Mouse (Mus musculus): ENCODE results near the gene Clec1b.
A peak's percentile ranks its signal among the peaks of the same experiment; 100 is the strongest.

Clec1b gene

DNA sequence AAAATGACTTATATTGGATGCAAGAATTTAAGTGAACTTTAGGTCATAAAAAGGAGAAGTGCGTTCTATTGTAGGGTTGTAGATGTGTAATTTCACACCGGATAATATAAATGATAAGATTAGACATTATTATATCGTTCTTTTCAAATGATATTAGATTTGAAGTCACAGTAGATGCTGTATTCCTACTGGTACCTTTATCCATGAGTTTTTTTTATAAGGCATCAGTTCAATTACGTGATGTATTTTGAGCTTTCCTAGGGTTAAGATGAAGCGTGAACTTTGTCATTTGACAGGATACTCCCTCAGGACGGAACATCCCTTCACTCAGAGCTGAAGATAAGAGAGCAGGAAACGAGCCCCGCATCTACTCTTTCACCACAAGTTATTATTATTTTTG, at the start of gene Clec1b:
Clec1b (plus strand) TSS at position 301 of the 400 bp plus-strand sequence.
- DNase-seq, result no peak

DNA sequence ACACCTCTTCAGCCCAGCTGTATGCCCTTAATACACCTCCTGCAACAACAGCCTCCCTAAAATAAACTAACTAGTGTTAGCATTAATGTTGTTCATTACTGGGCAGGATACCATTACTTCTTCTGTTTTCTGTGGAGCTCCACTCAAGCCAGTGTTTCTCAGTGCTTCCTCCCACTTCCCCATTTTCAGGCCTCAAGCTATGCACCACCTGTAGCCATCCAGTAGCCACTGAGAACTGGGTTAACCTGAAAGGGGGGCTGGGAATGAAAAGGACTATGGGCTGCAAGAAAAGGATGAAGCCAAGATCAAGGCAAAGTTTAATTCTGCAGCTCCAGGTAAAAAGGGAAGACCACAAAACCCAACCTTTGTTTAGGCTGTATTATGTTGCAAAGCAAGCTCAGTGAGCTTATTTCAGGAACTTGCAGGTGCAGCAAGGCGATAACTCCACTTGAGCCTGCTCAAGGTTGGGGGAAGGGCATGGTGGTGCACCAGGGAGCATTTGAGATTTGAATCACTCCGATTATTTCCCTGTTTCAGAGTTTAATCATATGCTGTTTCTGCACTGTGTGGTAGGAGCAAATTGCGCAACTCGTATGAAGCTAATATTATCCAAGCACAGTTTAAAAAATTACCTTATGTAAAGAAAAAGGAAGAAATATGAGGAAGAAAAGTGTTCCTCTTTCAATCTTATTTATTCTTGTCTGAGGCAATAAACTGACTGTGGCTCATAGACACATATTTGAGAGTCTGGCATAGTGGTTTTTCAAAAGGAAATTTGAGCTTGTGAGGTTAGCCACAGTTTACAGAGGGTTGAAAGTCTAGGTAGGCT, 47.4 kb upstream of the Clec1b start:
- no peak for DNase-seq

DNA sequence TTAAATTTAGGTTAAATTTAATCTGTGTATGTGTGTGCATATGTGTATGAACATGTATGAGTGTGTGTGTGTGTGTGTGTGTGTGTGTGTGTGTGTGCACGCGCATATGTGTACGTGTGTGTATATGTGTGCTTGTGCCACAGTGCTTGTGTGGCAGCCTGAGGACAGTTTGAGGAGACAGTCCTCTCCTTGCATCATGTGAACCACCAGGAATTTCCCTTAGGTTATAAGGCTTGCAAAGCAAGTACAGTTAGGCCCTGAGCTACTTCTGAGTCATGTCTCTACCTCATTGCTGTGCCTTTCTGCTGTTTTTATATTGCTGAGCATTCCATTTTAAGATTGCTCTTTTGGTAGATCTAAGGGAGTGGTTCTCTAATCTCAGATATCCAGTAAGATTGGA, 46.0 kb upstream of the Clec1b start:
- DNase-seq, result no peak

DNA sequence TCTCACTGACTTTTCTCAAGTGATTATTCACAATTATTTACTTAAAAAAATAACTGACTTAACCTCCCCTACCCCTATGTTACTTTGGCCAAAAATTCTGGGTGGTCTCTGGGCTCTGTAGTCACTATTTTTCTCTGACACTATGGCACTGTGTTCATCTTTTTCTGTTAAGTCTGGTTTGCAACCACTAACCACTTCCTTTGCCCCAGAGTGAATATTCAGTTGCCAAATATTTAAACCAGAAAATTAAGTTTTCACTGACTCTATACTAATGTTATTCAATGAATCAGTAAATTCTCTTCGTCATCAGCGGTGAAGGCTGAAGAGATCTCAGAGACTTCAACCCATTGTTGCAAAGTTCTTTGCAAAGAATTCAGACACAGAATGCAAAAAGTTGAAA, 41.3 kb upstream of the Clec1b start:
- DNase-seq, result no peak

DNA sequence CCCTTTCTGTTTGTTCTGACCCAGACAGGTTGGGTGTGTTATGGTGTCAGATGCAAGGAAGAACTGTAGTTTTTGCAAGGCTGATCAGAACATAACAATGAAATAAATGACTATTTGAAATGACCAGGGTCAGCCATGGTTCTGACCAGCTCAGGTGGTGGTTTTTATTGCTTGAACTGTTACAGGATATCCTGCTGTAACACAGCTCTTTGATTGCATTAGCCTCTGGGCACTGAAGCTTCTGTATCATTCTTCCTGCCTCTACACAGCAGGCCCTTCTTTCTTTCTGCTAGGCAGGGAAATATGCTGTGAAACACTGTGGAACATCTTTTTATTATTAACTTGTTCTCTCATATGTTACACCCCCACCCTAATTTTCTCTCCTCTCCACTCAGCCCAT, 40.7 kb upstream of the Clec1b start:
- no peak for DNase-seq

DNA sequence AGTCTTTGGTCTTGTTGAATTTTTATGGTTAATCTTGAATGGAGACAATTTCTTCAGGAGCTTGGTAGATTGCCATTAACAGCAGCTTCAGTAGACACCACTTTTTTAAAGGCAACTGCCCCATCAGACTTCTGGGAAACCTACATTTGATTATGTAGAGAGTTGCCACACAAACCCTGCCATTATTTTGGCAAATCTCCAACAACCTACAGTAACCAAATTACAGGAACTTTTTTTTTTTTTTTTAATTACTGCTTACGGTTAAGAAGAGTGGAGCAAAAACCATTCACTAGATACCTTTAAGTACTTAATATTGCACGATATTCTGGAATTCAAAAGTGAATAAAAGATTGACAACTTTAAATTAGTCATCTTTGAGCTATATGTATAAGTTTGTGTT, 37.6 kb upstream of the Clec1b start:
- no peak for DNase-seq

DNA sequence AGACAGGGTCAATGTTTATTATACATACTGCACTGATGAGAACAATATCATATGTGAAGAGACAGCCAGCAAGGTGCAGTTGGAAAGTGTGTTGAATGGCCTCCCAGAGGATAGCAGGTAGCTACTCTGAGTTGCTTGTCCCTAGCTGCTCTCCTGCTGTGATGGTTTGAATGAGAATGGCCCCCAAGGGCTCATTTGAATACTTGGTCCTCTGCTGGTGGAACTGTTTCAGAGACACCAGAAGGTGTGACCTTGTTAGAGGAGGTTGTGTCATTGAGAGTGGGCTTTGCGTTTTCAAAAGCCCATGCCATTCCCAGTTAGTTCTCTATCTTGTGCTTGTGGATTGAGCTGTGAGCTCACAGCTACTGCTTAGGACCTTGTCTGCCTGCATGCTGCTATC, 33.2 kb upstream of the Clec1b start:
- DNase-seq, result no peak

DNA sequence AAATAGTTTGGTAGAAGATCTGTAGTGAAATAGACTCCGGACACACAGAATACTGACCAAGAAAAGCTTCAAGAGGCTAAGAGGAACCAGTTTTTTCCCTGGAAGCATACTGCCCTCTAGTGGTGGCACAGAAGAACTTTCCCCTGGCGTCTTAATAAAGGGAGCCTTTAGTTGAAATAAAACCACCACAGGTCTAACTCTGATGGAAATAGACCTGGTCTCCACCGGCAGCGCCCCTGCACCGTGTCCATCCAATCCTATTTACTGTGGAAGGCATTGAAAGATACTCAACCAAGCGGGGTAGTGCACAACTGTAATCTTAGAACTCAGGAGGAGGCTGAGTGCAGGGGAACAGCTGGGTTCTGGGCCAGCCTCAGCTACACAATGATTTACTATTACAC, 31.1 kb upstream of the Clec1b start:
- no peak for DNase-seq

DNA sequence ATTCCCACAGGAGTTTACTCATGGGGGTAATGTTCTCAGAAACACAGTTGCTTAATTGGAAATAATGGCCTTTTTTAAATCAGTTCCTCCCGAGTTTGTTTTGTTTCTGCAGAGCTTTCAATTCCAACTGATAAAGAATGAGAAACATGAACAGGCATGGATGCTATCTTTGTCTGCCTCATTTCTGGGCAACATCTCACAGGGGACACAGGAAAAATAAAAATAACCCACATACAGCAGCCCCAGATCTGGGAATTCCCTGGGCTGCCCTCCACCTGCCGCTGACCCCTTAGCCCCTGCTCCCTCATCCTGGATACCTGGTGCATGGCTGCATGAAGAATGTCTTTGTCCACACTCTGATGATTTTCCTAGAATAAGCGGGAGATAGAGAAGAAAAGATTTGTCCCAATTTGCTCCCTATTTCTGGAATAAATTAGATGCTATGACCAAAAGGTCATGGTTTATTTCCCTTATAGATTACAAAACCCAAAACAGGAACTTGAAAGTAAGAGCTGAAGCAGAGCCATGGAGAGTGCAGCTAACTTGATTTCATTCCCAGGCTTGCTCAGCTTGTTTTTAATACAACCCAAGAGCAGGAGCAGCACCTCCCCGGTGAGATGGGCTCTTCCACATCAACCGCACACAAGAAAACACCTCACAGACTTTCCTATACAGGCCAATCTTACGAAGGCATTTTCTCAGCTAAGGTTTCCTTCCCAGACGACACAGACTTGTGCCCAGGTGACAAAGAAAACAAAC, 27.5 kb upstream of the Clec1b start:
- no peak for DNase-seq

DNA sequence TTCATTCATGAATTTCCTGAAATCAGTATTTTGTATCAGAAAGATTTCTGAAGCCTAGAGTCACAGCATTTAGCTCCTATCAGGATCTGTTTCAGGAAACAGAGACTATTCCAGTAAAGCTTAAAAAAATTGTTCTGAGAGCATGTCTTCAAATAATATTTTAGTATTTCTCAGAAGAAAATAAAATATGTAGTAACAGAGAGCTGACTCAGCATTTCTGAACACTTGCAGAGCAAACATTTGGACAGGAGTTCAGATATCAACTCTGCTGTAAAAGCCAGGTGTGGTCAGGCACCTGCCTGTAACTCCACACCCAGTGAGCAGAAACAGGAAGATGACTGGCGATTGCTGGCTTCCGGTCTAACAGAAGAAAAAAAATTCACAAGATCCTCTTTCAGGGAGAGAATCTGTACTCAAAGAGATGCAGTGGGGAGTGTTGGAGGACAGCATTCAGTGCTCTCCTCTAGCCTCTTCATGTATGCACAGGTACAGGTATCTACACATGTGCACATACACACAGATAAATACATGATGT, 22.1 kb upstream of the Clec1b start:
- no peak for DNase-seq

DNA sequence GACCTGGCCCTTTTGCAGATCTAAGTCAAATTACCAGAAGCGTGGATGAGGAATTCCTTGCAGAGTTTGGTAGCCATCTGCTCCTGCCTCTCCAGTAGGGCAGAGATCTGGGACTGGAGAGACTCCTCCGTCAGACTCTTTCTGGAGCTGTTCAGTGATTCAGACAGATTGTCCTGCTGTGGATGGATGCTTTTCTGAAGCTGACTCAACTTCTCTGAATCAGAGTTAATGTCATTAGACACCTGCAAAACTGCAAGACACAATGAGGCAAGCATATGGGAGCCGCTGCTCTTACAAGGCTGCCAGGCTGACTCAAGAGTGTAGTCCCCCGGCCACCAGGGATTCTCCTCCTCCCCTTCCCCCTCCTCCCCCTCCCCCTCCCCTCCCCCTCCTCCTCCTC, 16.6 kb upstream of the Clec1b start:
- peak; percentile 7 for DNase-seq

DNA sequence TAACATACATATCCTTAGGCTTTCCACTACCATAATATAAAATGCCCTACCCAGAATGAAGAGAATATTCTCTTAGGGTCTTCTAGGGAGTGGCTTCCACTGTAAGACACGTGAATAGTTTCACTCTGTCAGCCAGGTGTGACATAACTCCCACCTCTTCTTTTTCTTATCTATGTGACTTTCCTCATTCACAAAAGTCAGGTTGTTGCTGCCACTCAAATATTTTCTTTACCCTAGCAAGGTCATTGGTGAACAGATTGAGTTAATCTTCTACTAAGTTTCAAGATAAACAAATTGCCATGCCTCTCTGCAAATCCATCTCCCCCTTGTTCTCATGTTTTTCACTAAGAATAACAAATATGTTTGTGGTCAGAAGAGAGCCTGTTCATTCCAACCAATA, 15.4 kb upstream of the Clec1b start:
- DNase-seq, result no peak

DNA sequence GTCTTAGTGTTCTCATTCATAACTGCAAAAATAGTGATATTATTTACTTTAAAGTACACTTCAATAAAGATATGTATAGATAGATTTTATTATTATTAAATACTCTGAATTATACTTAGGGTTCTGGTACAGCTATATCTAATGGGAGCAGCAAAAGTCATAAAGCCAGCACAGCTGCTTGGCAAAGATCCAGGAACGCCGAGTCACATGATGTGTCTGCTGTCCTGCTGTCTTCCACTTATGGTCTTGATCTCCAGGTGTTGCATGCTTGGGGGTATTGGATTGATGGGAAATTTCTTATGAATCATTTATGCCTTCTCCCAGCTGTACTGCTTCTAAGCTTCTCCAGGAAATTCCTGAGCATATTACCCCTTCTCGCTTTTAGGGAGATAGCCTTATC, 13.6 kb upstream of the Clec1b start:
- DNase-seq, result no peak

DNA sequence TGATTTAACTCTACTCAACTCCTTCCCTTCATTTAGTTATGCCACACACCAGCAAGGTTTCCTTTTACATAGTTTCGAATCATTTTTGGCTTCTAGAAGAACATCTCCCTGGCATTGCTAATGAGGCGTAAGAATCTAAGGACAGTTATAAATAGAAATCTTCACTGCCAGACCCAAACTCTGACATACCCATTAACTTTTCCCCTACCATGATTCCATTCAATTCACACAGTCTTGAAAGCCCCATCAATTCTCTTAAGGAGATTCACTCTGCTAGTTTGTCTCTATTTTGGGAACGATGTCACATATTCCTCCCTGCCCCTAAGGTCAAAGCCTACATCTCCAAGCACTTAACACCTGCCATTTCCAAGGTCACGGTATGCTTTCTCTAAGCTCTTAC, 12.1 kb upstream of the Clec1b start:
- no peak for DNase-seq

DNA sequence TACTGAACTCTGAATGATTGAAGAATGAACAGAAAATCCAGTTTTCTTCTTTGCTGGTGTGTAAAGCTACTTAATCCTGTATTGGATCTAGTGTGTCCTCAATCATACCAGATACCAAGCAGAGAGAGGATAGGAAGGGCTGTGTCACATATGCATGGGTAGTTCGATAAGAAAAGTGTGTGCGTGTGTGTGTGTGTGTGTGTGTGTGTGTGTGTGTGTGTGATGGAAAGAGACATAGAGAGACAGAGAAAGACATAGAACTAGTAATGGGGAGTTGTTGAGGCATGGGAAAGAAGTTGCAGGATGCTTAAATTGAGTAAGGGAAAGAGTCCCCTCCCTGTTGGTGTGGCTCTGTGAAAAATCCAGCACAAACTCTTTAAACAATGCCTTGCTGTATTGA, 11.3 kb upstream of the Clec1b start, which contains the start of gene Clec12b:
Clec12b (minus strand) TSS at position 101 of the 400 bp plus-strand sequence.
- DNase-seq, result no peak

DNA sequence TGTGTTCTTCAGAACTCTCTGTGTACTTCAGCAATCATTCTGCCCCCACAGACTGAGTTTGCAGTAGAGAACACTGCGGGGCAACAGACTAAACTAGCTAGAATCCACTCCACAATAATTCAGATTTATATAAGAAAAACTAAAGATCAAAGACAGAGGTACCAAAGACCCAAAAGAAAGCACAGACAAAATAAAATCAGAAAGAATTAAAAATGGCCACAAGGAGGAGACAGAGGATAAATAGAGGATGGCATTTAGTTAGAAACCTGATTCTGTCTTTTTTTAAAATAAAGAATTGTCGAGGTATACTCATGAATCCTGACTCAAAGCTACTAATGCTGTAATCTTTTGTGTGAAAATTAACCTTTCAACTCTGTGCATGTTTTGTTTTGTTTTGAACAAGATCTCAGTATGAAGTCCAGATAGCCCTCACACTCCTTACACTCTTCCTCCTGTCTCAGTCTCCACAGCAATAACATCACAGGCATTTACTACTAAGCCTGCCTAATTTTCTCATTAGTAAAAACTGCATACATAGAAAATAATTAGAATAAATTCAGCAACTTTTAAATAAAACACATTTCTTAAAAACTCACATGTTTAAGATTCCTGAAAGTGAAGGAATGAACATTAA, 3.9 kb upstream of the Clec1b start:
- no peak for DNase-seq

DNA sequence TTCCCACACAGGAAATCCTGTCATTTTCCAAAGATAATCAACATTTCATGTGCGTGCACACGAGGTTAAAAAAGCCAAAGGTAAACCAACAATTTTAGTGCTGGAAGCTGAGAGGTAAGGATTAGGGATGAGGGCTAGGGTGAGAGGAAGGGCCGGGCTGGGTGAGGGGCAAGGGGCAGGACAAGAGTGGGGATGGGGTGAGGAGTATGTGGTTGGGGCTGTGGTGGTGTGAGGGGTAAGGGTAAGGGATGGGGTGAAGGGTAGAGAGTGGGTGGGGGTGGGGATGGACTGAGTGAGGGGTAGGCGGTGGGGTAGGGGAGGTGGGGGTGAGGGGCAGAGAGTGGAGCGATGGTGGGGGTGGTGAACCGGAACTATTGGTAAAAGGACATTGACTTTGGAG, 3.4 kb upstream of the Clec1b start:
- DNase-seq, result no peak

DNA sequence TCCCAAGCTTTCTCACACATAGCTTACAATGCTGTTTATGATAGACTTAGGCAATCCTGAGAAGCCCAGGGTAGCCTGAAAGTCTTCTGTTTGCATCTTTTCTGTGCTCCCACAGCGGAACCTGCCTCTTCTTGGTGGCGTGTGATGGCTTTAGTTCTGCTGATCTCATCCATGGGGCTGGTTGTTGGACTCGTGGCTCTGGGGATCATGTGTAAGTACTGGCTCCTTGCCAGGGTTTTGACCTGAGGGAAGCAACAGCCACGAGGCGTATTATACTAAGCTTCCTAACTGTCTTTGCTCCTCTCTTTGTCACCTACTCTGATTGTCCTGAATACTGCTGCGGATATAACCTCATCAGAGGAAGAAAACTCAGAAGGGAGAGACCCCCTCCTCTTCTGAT, 2.8 kb downstream of the Clec1b start:
- DNase-seq, result peak; percentile 66

DNA sequence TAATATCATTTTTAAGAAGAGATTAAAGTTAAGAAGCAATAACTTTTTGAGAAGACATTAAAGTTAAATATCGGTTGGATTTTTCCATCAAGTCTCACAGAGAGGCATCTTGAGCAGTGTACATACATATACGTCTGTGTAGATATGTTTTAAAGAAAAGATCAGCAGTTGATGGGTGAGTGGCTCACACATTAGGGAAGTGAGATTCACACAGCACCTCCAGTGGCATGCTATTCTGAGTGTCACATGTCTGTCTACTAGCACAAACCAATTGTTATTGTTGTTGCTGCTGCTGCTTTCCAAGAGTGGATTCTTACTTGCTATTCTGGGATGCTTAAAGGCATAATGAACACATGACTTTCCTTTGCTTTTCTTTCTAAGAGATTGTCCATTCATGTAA, 5.3 kb downstream of the Clec1b start:
- no peak for DNase-seq

DNA sequence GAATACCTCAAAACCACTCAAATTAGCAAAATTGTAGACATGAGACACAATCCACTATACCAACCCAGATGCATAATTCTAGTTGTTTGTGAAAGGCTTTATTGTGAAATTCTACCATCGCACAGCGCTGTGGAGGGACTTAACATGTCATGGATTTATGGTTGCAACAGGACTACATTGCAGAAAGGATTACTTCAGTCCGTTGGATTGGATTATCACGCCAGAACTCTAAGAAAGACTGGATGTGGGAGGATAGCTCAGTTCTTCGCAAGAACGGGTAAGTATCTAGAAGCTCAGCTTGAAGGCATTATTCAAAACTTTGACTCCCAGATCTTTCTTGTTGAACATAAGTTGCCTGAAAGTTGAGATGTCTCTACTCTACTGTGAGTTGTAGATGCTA, 6.3 kb downstream of the Clec1b start:
- DNase-seq, result no peak

DNA sequence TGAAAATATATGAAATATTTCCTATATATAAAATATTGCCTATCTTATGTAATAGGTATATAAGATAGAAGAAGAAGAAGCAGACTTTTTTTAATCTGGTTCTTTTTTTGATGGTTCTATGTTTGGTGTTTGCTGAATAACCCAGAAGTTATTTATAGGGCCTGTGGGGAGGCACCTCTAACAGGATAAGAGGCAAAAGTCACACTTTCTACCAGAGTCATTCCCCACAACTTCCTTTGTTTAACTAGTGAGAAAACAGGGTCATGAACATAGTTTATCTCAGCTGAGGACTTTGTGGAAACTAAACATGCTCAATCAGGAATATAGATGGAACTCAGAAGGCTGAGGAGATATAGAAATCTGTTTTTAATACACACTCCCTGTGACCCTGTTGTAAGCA, 8.9 kb downstream of the Clec1b start:
- no peak for DNase-seq

DNA sequence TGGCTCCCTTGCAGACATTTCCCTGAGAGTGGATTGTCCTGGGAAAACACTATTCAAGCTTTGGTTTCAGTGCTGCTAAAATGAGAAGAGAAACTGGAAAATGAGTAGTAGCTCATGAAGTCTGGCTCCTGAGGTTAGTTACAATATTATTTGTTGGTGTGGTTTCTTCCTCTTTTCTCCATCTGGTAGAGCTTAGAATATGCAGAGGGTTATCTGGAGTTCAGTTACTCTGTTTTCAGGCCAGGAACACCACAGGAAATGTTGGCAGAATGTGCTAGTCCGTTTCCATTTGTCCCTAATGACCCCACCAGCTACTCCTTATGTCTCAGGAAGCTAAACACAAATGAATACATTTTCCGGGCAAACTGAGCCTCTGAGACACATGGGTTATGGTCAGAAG, 10.2 kb downstream of the Clec1b start:
- peak; percentile 17 for DNase-seq

DNA sequence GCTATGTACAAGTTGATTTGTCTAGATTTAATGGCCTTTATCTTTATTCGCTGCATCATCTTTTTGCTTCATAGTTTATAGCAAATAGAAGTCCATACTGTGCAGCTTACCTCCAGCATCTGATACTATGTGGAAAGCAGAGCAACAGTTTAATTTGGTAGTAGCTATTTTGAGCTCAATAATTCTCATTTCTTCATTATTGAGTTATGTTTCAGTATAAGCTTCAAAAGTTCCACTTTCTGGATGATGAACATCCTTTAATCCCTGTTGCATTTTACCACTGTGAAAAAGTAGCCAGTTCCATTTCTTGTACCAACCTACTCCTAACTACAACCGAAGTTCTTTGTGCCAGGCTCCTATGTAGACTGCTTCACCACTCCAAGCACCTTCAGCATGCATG, 11.5 kb downstream of the Clec1b start, which contains the start of gene Clec9a:
Clec9a (plus strand) TSS at position 301 of the 400 bp plus-strand sequence.
- no peak for DNase-seq

DNA sequence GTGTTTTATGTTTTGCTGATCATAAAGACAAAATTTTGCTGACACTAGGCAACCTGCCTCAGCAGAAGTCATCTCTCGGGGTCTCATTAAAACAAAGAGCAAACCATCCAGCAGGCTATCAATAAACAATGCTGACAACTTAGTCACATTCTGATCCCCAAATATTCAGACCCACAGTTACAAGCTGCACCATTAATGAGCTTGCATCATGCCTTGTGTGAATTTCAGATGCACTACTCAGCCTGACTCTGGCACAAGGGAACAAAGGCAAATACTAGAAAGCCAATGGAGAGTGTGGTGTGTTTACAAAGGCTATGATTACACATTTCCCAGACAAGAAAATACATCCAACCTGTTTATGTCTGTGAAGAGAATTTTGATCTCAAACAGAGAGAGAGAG, 17.1 kb downstream of the Clec1b start:
- no peak for DNase-seq
